Mouse (Mus musculus) Patski (cell line): ENCODE measurements around the gene Nub1. TPM values are rescaled to one million over a fixed set of nuclear protein-coding genes. Genes with fewer than 3 reads are reported as not detected.
A peak's percentile ranks its signal among the peaks of the same experiment; 100 is the strongest.

Experiments used
- ATAC-seq: fragments of 100-300 bp; one replicate; pipeline ENCODE4 v1.8.0; 2021
- CTCF ChIA-PET: fragments of 350-600 bp; sonication (Branson Sonifier 250); formaldehyde crosslinking; loops from one replicate; lab custom pipeline; 2022; ENCODE audit warnings: inconsistent platforms; lab: Charles Lee
- POLR2A ChIA-PET: fragments of 350-600 bp; sonication (Branson Sonifier 250); formaldehyde crosslinking; loops from one replicate; lab custom pipeline; 2022; ENCODE audit warnings: antibody characterized with exemption, inconsistent platforms; lab: Charles Lee
- DNase-seq: peaks from one replicate; pipeline ENCODE4 v3.0.0-alpha.2; 2011; ENCODE audit warnings: low read depth, low spot score
- H3K27me3 ChIP-seq: fragments of 371-371 bp; one replicate; pipeline ENCODE4 v1.5.1; 2021
- CTCF ChIP-seq: fragments of 100-300 bp; IDR thresholded peaks from one replicate; pipeline ENCODE4 v1.5.1; 2021
- in situ Hi-C: fragments of 300-500 bp; cut with MboI; formaldehyde crosslinking; loops from 3 replicates; pipeline ENCODE4 v1.11.1; 2018; ENCODE audit warnings: low pct_unique_long_range_greater_than_20kb, mixed read lengths
- polyA plus RNA-seq: library from polyadenylated mRNA; unstranded; gene quantifications from one replicate; pipeline ENCODE4 v1.2.3, GENCODE M21; 2021

Nub1 gene
- polyA plus RNA-seq, 1 experiment from 2014 or later = 85.2 TPM

GRCm38 (mm10) chr5:24738517-24738916, 53.2 kb downstream of the Nub1 start:
- H3K27me3 ChIP-seq = no peaks in the 10 kb centered on the region
- ATAC-seq = no peak
- in situ Hi-C loops = loop anchor here (5.0 kb wide), 1 partner anchor 59 kb away; no protein-coding TSS in a partner anchor
- CTCF ChIA-PET = no interaction called here
- TF ChIP-seq CTCF = no peak
- DNase-seq = no peak
- POLR2A ChIA-PET = no interaction called here

DNA sequence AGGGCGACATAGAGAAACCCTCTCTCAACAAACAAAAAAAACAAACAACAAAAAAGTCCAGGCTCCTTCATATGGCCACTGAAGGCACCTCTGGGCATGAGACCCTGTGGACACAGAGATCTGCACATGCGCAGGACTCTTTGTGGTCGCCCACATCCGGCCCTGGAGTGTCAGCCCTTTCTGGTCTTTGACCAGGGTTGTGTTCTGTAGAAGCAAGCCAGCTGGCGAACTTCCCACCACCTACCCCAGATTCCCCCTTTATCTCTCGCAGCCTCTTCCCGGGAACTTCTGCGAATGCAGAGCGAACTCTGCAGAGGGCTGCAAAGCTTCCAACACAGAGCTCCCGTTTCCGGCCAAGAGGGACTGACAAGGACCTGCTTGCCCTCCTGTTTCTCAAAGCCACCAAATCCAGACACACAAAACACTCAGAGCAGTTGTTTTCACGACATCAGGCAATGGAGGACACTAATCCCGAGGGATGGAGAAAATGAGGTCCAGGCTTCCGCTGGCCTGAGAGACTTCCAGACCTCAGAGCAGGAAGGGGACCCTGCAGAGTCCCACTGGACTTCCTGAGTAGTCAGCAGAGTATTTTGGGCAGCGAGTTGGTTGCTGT, 53.9 kb downstream of the Nub1 start:
- in situ Hi-C loops = loop anchor here (5.0 kb wide), 1 partner anchor 58 kb away; no protein-coding TSS in a partner anchor
- ATAC-seq = no peak
- POLR2A ChIA-PET = no interaction called here
- CTCF ChIA-PET = interaction anchor here (1.2 kb wide), 1 partner anchor 25 kb away, joined by 4 read pairs; no protein-coding TSS in a partner anchor
- TF ChIP-seq CTCF = no peak
- no peak for DNase-seq
- H3K27me3 ChIP-seq = no peaks in the 10 kb centered on the region

- no peak for ATAC-seq
- in situ Hi-C loops = no loop called here
- POLR2A ChIA-PET = no interaction called here
- TF ChIP-seq CTCF = no peak
- no peak for DNase-seq
- CTCF ChIA-PET = no interaction called here
- no peaks in the 10 kb centered on the region for H3K27me3 ChIP-seq
These were observed 56.0 kb downstream of the Nub1 start for GRCm38 (mm10) chr5:24741172-24741885.

- in situ Hi-C loops = no loop called here
- ChIA-PET CTCF (interaction anchor here (1.0 to 1.4 kb wide), 3 partner anchors 12 to 35 kb away, joined by 3 to 4 read pairs (median 3); no protein-coding TSS in a partner anchor), POLR2A (no interaction called here)
These were observed 58.6 kb downstream of the Nub1 start for GRCm38 (mm10) chr5:24743956-24744355.

DNA sequence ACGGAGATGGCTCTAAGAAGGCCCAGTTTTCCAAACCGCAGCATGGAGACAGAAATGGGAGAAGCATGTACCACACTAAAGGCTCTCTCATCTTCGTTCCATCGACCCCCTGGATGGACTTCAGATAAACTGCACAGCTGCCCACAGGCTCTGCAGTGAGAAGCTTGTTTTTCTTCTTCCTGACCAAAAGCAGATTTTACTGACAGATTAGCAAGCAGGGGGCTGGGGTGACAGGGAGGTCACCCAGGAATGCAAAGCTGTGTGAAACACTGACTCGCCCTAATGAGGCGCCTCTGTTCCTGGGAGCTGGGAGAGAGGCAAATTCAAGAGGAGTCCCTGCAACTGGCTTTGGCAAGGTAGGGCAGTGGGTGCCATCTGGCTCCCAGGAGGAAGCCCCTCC, 62.2 kb downstream of the Nub1 start:
- POLR2A ChIA-PET = no interaction called here
- H3K27me3 ChIP-seq = no peaks in the 10 kb centered on the region
- CTCF ChIA-PET = interaction anchor here (1.3 kb wide), 1 partner anchor 21 kb away, joined by 4 read pairs; no protein-coding TSS in a partner anchor
- peak; percentile 41 for DNase-seq
- no peak for ATAC-seq
- no peak for TF ChIP-seq CTCF
- in situ Hi-C loops = no loop called here

More at GRCm38 (mm10) chr5:24743956-24744355, 58.6 kb downstream of the Nub1 start:
- H3K27me3 ChIP-seq = no peaks in the 10 kb centered on the region
- TF ChIP-seq CTCF = no peak
- DNase-seq (peak; percentile 83), ATAC-seq (no peak)

GRCm38 (mm10) chr5:24749731-24750130, 64.4 kb downstream of the Nub1 start:
- H3K27me3 ChIP-seq = no peaks in the 10 kb centered on the region
- in situ Hi-C loops = no loop called here
- ChIA-PET POLR2A (no interaction called here), CTCF (interaction anchor here (0.7 to 1.4 kb wide), 4 partner anchors 34 to 261 kb away, joined by 3 read pairs; no protein-coding TSS in a partner anchor)
- TF ChIP-seq CTCF = no peak
- DNase-seq = no peak
- no peak for ATAC-seq

DNA sequence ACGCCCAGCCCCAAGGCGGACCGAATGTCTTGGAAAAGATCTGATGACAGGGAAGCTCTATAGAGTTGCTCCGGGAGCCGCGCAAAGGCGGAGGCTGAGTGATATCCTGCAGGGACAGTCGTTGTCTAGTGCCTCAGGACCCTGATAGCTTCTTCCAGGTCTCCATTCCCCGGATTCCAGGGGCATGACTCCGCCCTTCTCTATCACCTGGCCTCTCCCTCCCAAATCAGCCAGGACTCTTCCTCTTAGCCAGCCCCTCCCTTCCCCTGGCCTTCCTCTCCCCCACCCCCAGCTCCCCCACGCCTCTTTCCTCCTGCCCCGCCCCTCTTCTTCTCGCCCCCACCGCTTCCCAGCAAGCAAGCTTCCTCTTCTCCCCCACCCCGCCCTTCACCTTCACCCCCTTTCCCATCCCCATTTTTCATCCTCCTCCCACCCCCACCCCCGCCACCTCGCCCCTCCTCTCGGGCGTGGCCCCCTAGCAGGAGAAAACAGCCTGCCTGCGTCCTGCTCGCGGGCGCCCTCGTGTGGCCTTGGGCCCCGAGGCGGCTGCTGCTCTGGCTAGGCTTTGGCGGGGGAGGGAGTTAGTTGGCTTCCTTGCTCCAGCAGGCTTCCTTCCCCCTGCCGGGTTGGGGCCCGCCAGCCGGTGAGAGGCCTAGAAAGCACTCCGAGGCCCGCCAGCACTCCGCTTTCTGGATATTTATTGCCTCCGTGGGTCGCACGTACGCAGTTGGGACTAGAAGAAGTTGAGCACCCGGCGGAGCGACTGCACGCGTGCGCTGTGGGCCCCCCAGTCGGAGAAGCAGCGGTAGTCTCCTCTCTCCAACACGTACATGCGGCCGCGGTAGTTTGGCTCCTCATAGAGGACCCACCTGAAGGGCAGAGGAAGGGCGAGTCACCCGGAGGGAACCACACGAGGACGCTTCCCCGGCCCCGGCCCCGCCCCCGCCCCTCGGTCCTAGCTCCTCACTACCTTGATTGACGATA, 65.3 kb downstream of the Nub1 start:
- H3K27me3 ChIP-seq = no peaks in the 10 kb centered on the region
- in situ Hi-C loops = no loop called here
- ChIA-PET POLR2A (no interaction called here), CTCF (interaction anchor here (0.7 to 1.4 kb wide), 5 partner anchors 35 to 260 kb away, joined by 3 to 4 read pairs (median 3); partner anchors contain the start of gene Nub1)
- peak; percentile 25 for DNase-seq
- peak; percentile 59 for ATAC-seq
- peak; percentile 98 for TF ChIP-seq CTCF

- TF ChIP-seq CTCF = no peak
- ChIA-PET POLR2A (no interaction called here), CTCF (interaction anchor here (0.7 to 2.3 kb wide), 4 partner anchors 28 to 259 kb away, joined by 3 to 8 read pairs (median 4); partner anchors contain the start of gene Nub1)
- in situ Hi-C loops = no loop called here
- H3K27me3 ChIP-seq = no peaks in the 10 kb centered on the region
- peak; percentile 43 for DNase-seq
- ATAC-seq = peak; percentile 19
These were observed 66.2 kb downstream of the Nub1 start for GRCm38 (mm10) chr5:24751305-24752174.

GRCm38 (mm10) chr5:24752175-24752498, 66.8 kb downstream of the Nub1 start:
- ChIA-PET POLR2A (no interaction called here), CTCF (interaction anchor here (1.3 to 2.3 kb wide), 2 partner anchors 27 to 67 kb away, joined by 4 to 8 read pairs; partner anchors contain the start of gene Nub1)
- in situ Hi-C loops = no loop called here
- DNase-seq = no peak
- no peaks in the 10 kb centered on the region for H3K27me3 ChIP-seq
- TF ChIP-seq CTCF = no peak
- no peak for ATAC-seq
